ENCODE assay signal across 13 mouse cellular contexts in the genomic region with DNA sequence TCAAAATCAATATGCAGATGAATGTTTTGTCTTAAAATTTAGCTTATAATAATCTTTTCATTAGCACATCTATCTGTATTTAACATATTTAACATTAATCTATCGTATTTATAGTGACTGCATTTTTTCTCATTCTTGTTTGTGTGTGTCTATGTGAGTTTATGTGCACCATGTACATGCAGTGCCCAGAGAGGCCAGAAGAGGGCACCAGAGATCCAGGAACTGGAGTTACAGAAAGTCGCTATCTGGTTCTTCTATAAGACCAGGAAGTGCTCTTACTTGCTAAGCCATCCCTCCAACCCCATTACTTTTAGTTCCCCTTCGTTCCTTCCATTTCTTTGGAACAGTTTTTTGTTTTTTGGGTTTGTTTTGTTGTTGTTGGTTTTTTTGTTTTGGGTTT.
A peak's percentile ranks its signal among the peaks of the same experiment; 100 is the strongest.
DNase-seq lines count a peak whose midpoint lies in the region; ATAC-seq and TF ChIP-seq lines count a peak whose summit lies in the region.
"Had no signal": no experiment of that assay in that cellular context is flagged by ENCODE, and none has a peak within 500 bp of the region (broad histone marks: within the 10 kb centered on the region; RNA-seq: fewer than 3 reads in every experiment).

No protein-coding gene starts in this region.

- no peaks in the 10 kb centered on the region for H3K4me1 ChIP-seq in hindbrain, embryonic 11.5 days (replicated peaks; ENCODE audit: control insufficient read depth, insufficient read depth, low read length)
- H3K4me1 ChIP-seq in hindbrain, embryonic 13.5 days (replicated peaks) = peaks cover 5% of the 10 kb centered on the region; the same call in 1 of the 2 replicates
- H3K4me1 ChIP-seq in lung, embryonic 14.5 days (ENCODE audit: insufficient read depth) = peaks cover 5% of the 10 kb centered on the region; the same call in 1 of the 2 replicates
- H3K4me1 ChIP-seq in ES-E14 (ENCODE audit: control insufficient read depth in 2 of 2, insufficient read depth in 2 of 2, low read length in 2 of 2, poor library complexity in 1 of 2) = no peaks in the 10 kb centered on the region
- H3K4me1 ChIP-seq: limb, embryonic 15.5 days had no signal

- in situ Hi-C loops in ES-E14 (cut with MboI; ENCODE audit: low sequenced_read_pairs in 2 of 2, unreplicated experiment in 2 of 2) = no loop called here

- H3K36me3 ChIP-seq in hindbrain, embryonic 11.5 days (ENCODE audit: control insufficient read depth, insufficient read depth, low read length) = no peaks in the 10 kb centered on the region
- no peaks in the 10 kb centered on the region for H3K36me3 ChIP-seq in hindbrain, embryonic 13.5 days
- H3K36me3 ChIP-seq in lung, embryonic 14.5 days (ENCODE audit: insufficient read depth) = no peaks in the 10 kb centered on the region
- no peaks in the 10 kb centered on the region for H3K36me3 ChIP-seq in ES-E14 (ENCODE audit: control insufficient read depth, insufficient read depth, low read length, poor library complexity, severe bottlenecking)
- H3K36me3 ChIP-seq: limb, embryonic 15.5 days had no signal

- H3K27me3 ChIP-seq in hindbrain, embryonic 11.5 days (ENCODE audit: control insufficient read depth, insufficient read depth, low read length) = no peaks in the 10 kb centered on the region
- H3K27me3 ChIP-seq in hindbrain, embryonic 13.5 days = no peaks in the 10 kb centered on the region
- no peaks in the 10 kb centered on the region for H3K27me3 ChIP-seq in lung, embryonic 14.5 days (ENCODE audit: insufficient read depth, low read length)
- H3K27me3 ChIP-seq: limb, embryonic 15.5 days had no signal

- ATAC-seq in hindbrain, embryonic 11.5 days (ENCODE audit: low FRiP score) = no peak
- no peak for ATAC-seq in hindbrain, embryonic 13.5 days (ENCODE audit: low FRiP score)
- ATAC-seq in lung, embryonic 14.5 days (ENCODE audit: insufficient read depth) = no peak
- ATAC-seq in megakaryocyte progenitor cell, adult 5-6 weeks (replicated peaks; ENCODE audit: poor library complexity) = peak; percentile 31; the same call in 1 of the 2 replicates

- 88% methylated on average over 3 of the region's 3 CpGs for WGBS in hindbrain, embryonic 11.5 days
- WGBS in hindbrain, embryonic 13.5 days = 91% methylated on average over 3 of the region's 3 CpGs
- WGBS in lung, embryonic 14.5 days = 93% methylated on average over 3 of the region's 3 CpGs

- H3K27ac ChIP-seq in hindbrain, embryonic 11.5 days (ENCODE audit: low read depth, low read length) = no peak overlapping the region
- no peak overlapping the region for H3K27ac ChIP-seq in hindbrain, embryonic 13.5 days
- H3K27ac ChIP-seq in lung, embryonic 14.5 days (ENCODE audit: low read depth) = no peak overlapping the region
- H3K27ac ChIP-seq in ES-E14 (ENCODE audit: insufficient read depth, low read depth, low read length, poor library complexity, severe bottlenecking) = no peak overlapping the region
- H3K27ac ChIP-seq: limb, embryonic 15.5 days; macrophage had no signal

- no peaks in the 10 kb centered on the region for H3K9me3 ChIP-seq in hindbrain, embryonic 11.5 days (ENCODE audit: control insufficient read depth, low read length)
- H3K9me3 ChIP-seq in hindbrain, embryonic 13.5 days = no peaks in the 10 kb centered on the region
- peaks cover 6% of the 10 kb centered on the region; the same call in 1 of the 2 replicates for H3K9me3 ChIP-seq in lung, embryonic 14.5 days (ENCODE audit: low read depth, low read length)
- no peaks in the 10 kb centered on the region for H3K9me3 ChIP-seq in ES-E14 (ENCODE audit: control insufficient read depth, insufficient read depth, low read depth, low read length)
- H3K9me3 ChIP-seq: limb, embryonic 15.5 days had no signal

- DNase-seq in hindbrain, embryonic 11.5 days (ENCODE audit: low spot score) = peak; percentile 35
- DNase-seq in lung, embryonic 14.5 days = no peak
- no peak for DNase-seq in lung, postnatal 10 days
- DNase-seq in ES-E14 (ENCODE audit: low read depth, low spot score) = peak; percentile 47
- DNase-seq in frontal cortex, postnatal 14 days (ENCODE audit: low spot score in 2 of 2) = no peak
- DNase-seq in right cerebral cortex, adult 18-20 months = no peak
- DNase-seq: cerebellum, postnatal 10 days; kidney, postnatal 36 days; thymus, postnatal 36 days had no signal

- H3K4me3 ChIP-seq in hindbrain, embryonic 11.5 days (ENCODE audit: low read depth, low read length) = no peak overlapping the region
- H3K4me3 ChIP-seq in hindbrain, embryonic 13.5 days = no peak overlapping the region
- no peak overlapping the region for H3K4me3 ChIP-seq in lung, embryonic 14.5 days (ENCODE audit: low read depth, low read length)
- no peak overlapping the region for H3K4me3 ChIP-seq in ES-E14 (ENCODE audit: insufficient read depth in 1 of 2, low read depth in 1 of 2, low read length in 2 of 2, poor library complexity in 1 of 2, severe bottlenecking in 1 of 2)
- H3K4me3 ChIP-seq: limb, embryonic 15.5 days had no signal

- no peak overlapping the region for H3K4me2 ChIP-seq in hindbrain, embryonic 11.5 days (replicated peaks; ENCODE audit: low read depth, low read length)
- H3K4me2 ChIP-seq in hindbrain, embryonic 13.5 days = no peak overlapping the region
- H3K4me2 ChIP-seq in lung, embryonic 14.5 days = no peak overlapping the region
- H3K4me2 ChIP-seq: limb, embryonic 15.5 days had no signal

- TF ChIP-seq CTCF in lung, embryonic 14.5 days (IDR thresholded peaks at IDR 0.05; ENCODE audit: low read depth) = peak; percentile 52

- no peak overlapping the region for H3K9ac ChIP-seq in hindbrain, embryonic 11.5 days (ENCODE audit: low read depth, low read length)
- no peak overlapping the region for H3K9ac ChIP-seq in hindbrain, embryonic 13.5 days
- H3K9ac ChIP-seq in lung, embryonic 14.5 days = no peak overlapping the region
- H3K9ac ChIP-seq in ES-E14 (ENCODE audit: insufficient read depth, low read depth, low read length, poor library complexity, severe bottlenecking) = no peak overlapping the region
- H3K9ac ChIP-seq: limb, embryonic 15.5 days had no signal

TF ChIP-seq in ES-E14, 5 proteins besides CTCF, POLR2A, EP300 and RAD21:
- TF ChIP-seq HCFC1 (IDR thresholded peaks at IDR 0.05; ENCODE audit: borderline replicate concordance, insufficient read depth, low read length) = 0 out of 2 replicates have a peak, but pooled peaks have one; percentile 22
- TF ChIP-seq ZC3H11A (IDR thresholded peaks at IDR 0.05; ENCODE audit: borderline replicate concordance, low read depth, low read length) = peak; percentile 81
- TF ChIP-seq MAFK (IDR thresholded peaks at IDR 0.05; ENCODE audit: insufficient read depth, low read depth, low read length) = no peak

Comparison
In these comparisons a context has a peak if more than half of its experiments do, and no peak if none do; other contexts are left out.
1. DNase-seq: peak in hindbrain, embryonic 11.5 days (single experiment) and ES-E14 (single experiment); none in lung, embryonic 14.5 days (single experiment), lung, postnatal 10 days (single experiment), frontal cortex, postnatal 14 days (0 of 2) and right cerebral cortex, adult 18-20 months (single experiment).